ENCODE assay signal across 26 mouse cellular contexts in the genomic region with DNA sequence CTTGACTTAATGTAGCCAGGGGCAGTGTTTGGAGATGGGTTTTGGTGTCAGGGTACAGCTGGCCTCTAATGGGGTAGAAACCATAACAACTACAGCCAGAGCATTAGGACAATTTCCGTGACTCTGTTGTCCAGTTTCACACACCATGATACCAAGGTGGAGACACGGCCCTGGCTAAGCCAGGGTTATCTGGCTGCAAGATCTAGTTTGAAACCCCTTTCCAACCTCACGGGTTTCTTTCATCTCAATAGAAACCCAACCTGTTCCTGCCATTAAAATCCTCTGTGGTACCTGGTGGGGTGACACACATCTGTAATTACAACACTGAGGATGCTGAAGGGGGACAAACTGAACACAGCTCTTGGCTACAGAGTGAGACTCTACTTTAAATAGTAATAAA. TPM values are rescaled to one million over a fixed set of nuclear protein-coding genes. Genes with fewer than 3 reads are reported as not detected.
"Had no signal": no experiment of that assay in that cellular context is flagged by ENCODE, and none has a peak within 500 bp of the region (broad histone marks: within the 10 kb centered on the region; RNA-seq: fewer than 3 reads in every experiment).

No protein-coding gene starts in this region.

- H3K4me3 ChIP-seq: gastrocnemius, adult 2 months; hindbrain, embryonic 10.5 days; hindbrain, embryonic 12.5 days; intestine, embryonic 15.5 days; layer of hippocampus, adult 2 months; left cerebral cortex, adult 2 months; limb, embryonic 10.5 days; limb, embryonic 12.5 days; liver, embryonic 13.5 days had no signal

- H3K4me2 ChIP-seq: hindbrain, embryonic 12.5 days; hindbrain, embryonic 14.5 days; intestine, embryonic 15.5 days; limb, embryonic 12.5 days; liver, embryonic 11.5 days; liver, embryonic 13.5 days had no signal

- H3K27ac ChIP-seq: gastrocnemius, adult 2 months; hindbrain, embryonic 10.5 days; hindbrain, embryonic 12.5 days; hindbrain, embryonic 14.5 days; intestine, embryonic 15.5 days; layer of hippocampus, adult 2 months; left cerebral cortex, adult 2 months; limb, embryonic 10.5 days; limb, embryonic 12.5 days; liver, embryonic 13.5 days had no signal

- H3K9me3 ChIP-seq: hindbrain, embryonic 10.5 days; hindbrain, embryonic 12.5 days; intestine, embryonic 15.5 days; limb, embryonic 10.5 days; limb, embryonic 12.5 days; liver, embryonic 13.5 days had no signal

- H3K9ac ChIP-seq: hindbrain, embryonic 12.5 days; hindbrain, embryonic 14.5 days; intestine, embryonic 15.5 days; limb, embryonic 12.5 days; liver, embryonic 13.5 days had no signal

- DNase-seq: gastrocnemius, adult 2 months; gastrocnemius, postnatal 10 days; gastrocnemius, postnatal 25 days; heart, postnatal 10 days; heart, postnatal 36 days; kidney, adult 18-20 months; kidney, adult 8-10 months; kidney, postnatal 10 days; kidney, postnatal 25 days; kidney, postnatal 4 days; liver; liver, embryonic 13.5 days had no signal

- H3K4me1 ChIP-seq: hindbrain, embryonic 10.5 days; hindbrain, embryonic 12.5 days; intestine, embryonic 15.5 days; limb, embryonic 10.5 days; limb, embryonic 12.5 days had no signal

- H3K27me3 ChIP-seq: hindbrain, embryonic 12.5 days; intestine, embryonic 15.5 days; limb, embryonic 12.5 days; liver, embryonic 13.5 days had no signal

- ATAC-seq: forebrain, embryonic 16.5 days; hindbrain, embryonic 16.5 days; inflammation-experienced regulatory T-cells, adult 6 months; intestine, embryonic 15.5 days; intestine, postnatal 0 days had no signal

- H3K36me3 ChIP-seq: hindbrain, embryonic 10.5 days; hindbrain, embryonic 12.5 days; intestine, embryonic 15.5 days; limb, embryonic 10.5 days; limb, embryonic 12.5 days had no signal

RNA-seq across cellular contexts. Expression of a gene that starts 36.9 kb away (rescaled TPM):
- total RNA-seq: granulocyte monocyte progenitor cell, adult 5-6 weeks had no signal
